Mouse (Mus musculus) c-Kit-positive CD71-positive TER-119-negative erythroid progenitor cells, embryonic 14.5 days (primary cell): ENCODE results near the gene Rab34.
A peak's percentile ranks its signal among the peaks of the same experiment; 100 is the strongest.

Source experiments
- DNase-seq: peaks from one replicate; pipeline ENCODE4 v3.0.0-alpha.2; 2013; ENCODE audit warnings: low read depth

Rab34 gene

DNA sequence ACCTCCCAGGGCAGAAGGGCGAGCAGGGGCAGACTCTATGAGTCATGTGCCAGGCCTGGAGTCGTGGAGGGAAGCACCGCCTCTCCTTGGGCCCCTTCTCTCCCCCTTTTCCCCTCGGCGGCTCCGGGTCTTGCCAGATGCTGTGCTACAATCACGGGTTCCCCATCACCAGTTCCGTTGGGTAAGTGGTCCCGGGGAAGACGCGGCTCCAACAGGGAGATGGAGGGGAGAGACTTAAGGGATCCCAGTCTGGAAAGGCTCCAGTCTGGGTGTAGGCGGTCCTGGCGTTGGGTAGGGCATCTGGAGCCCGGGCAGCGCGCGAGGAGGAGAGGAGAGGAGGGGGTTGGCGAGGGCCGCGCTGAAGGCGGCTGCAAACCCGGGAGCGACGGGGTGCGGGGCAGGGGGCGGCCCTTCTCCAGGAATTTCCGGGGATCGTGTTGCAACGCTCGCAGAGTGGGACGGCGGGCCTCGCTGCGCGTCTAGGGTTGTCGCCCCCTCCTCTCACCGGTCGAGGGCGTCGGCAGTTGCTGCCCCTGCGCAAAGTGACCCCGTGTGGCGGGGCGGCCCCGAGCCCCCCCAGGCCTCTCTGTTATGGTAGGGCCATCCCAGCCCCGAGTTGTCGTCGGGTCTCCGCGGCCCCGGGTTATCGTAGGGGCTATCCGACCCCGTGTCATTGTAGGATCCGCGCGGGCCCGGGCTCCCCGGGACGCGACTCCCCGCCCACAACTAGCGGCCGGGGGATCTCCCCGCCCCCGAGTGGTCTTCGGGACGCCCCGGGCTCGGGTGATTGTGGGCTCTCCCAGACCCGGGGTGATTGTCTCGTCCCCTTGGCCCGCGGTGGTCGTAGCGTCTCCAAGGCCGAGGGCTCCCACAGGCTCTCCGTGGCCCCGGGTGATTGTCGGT lies at the start of gene Rab34:
Gene Rab34 (plus strand): TSS at position 100 of the 903 bp plus-strand sequence.
- no peak for DNase-seq

DNA sequence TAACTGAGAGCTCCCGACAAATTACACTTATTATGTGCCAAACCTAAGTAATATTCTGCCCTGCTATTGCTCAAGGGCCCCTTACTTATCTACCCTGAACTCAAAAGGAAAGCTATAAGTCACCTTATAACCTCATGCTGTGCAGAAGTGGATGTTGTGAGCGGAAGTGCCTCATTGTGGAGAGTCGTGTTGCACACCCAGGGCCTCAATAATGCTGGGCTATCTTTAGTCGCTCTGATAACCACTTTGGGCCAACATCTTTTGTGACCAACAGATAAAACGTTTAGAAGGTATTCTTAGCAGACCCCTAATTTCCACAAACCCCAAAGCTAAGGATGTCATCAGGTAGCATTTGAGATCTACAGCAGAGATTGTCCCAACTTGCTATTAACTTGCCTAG lies 47.6 kb upstream of the Rab34 start:
- no peak for DNase-seq

DNA sequence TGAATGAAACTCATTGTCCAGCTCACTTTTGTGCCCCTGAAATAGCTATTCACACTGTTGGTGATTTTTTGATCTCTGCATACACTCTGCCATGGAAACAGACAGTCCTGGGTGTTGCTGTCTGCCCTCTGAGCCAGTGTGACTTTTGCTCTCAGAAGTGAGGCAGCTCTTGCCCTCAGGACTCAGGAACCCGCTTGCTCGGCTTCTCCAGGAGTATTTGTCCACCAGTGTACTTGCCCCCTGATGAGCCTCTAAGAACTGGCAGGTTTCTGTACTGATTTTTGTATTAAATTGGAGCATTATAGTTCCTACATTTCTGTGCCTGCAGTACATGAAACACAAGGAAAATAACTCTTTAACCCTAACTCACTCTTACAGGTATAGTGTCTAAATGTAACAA lies 44.7 kb upstream of the Rab34 start:
- no peak for DNase-seq

DNA sequence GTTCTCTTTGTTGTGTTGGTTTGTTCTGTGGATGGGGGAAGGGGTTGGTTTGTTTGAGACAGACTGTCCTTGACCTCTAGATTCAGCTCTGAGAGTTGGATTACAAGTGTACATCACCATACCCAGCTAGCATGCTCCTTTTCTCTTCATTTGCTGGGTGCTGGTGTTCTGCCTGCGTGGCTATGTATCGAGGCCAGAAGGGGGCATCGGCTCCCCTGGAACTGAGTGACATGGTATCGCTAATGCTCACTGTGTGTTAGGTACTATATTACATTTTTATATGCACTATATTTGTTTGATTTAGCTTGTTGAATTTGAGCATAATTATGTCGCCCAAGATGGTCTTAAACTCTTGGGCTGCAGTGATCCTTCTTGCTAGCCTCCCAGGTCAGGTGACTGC lies 42.1 kb upstream of the Rab34 start:
- DNase-seq = no peak

DNA sequence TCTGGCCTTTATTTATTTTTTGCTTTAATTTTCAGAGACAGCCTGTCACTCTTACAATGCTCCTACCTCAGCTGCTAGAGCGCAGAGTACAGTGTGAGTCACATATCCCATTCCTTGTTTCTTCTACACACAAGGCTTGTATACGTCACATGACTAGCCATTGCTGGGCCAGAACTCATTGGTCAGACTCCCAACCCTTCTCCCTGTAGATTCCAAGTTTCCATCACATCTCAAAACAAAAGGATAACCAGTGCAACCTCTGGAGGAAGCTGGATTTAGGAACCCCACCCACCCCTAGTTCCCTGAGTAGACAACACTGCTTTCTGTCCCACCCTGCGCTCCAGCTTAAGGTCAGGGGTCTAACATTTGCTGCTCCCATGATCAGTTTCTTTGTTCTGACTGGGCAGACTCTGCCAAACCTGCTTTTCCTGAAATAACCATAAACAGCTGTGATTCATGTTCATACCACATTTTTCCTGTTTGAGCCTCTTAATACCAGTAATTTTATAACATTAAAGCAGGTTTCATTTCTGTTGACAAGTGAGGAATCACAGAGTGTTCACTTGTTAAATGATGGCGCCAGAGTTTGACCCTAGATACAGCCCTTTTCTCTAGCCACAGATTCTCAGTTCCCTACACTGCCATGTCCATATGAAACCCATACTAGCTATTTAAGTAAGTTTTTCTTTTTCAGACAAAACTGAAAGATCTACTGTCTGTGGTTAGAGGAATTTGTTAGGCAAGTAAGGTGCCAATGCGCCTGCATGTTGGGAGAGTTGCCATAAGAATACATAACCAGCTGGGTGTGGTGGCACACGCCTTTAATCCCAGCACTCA lies 41.3 kb upstream of the Rab34 start:
- DNase-seq = no peak

DNA sequence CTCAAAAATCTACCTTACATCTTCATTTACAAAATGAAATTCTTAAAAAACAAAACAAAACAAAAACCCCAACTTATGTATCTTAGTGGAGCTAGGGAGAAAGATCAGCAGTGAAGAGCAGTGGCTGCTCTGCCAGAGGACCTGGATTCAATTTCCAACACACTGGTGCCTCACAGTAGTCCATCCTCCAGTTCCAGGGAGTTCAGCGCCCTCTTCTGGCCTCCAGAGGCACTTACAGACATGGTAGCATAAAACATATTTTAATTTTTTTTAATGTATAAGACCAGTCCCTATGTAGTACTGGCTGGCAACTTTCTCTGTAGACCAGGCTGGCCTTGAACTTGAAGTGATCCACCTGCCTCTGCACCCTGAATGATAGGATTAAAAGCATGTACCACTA lies 37.1 kb upstream of the Rab34 start:
- DNase-seq = peak; percentile 61

DNA sequence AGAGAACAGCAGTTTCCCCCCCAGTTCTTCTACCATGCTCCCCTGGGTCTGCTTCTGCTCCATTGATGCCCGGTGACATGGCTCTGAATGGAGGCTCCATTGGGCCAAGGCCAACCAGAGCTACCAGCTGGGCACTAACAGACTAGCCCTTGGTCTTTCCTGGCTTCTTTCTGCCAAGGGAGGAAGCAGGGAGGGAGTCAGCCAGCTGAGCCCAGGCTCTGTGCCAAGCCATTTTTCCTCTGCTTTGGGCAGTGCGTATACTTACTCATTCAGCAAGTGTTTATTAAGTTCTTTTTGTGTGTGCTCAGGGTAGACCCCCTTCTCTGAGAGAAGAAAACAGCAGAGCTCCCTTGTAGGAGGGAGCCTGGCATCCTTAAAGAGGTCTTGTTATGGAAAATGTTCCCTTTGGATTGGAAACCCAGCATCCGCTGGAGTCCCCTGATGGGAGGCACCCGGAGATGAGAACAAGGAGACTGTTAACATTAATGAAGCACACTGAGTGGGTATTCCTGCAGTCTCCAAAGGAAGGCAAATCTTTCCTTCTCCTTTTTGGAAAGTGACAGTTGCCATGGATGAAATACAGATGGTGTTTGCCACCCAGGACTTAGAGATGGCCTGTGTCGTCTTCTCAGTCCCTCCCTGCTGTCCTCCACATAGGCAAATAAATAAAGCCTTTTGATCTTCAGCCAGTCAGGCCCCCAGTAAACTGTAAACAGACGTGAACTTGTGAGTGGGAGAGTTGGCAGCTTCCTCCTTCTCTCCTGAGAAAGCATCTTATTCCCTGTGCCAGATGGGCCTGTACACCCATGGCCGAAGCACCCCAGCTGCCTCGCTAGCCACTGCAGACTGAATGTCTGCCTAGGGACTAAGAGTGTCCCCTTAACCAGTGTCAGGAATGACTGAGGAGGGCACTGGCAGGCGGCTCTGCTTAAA lies 35.7 kb upstream of the Rab34 start:
- DNase-seq = no peak

DNA sequence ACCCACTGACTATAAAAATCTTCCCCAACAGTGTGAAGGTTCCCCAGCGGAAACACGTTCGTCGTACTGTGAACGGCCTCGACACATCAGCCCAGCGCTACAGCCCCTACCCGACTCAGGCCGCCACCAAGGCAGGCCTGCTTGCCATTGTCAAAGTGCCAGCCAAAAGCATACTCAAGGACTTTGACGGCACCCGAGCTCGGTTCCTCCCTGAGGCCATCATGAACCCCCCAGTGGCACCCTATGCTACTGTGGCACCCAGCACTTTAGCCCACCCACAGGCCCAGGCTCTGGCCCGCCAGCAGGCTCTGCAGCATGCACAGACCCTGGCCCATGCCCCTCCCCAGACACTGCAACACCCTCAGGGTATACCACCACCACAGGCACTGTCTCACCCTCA lies 34.5 kb upstream of the Rab34 start:
- DNase-seq = no peak

DNA sequence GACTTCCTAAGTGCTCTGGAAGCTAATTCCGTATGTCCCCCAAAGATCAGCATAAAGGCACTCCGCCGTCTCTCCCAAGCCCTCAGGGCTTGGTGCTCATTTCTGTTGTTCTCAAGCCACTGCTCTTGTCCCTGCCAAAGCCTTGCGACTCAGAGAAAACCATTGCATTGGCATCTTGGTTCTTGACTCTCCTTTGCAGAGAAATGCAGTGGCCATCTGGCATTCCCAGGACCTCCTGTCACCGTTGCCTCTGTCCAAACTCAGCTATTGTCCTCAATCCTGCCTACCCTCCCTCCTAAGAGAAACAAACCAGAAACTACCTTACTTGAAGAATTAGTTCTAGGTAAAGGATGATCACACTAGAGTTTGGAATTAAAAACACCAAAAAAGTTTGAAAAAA lies 32.6 kb upstream of the Rab34 start:
- DNase-seq = no peak

DNA sequence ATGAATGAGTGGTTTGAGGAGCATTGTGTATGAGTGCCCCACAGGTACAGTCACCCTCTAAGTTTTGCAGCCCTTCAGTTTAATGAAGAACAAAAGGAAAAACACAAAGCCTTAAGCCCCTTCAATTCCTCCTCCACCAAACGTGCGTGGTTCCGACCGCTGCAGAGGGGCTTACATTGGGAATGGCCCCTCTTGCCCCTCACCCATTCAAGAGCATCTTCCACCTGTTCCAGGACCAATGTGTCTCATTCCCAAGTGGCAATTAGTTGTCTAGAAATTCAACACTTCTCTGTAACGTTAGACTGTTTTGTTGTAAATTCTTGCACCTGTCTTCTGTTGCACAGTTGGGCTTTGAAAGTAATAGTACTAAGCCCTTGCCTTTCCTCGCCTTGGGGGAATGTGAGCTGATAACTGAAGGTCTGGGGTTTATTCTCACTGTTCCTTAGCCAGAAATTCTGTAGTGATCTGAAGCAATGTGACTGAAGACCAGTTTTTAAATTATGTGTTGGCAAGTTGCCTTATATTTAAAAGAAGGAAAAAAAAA lies 32.0 kb upstream of the Rab34 start:
- DNase-seq = no peak

DNA sequence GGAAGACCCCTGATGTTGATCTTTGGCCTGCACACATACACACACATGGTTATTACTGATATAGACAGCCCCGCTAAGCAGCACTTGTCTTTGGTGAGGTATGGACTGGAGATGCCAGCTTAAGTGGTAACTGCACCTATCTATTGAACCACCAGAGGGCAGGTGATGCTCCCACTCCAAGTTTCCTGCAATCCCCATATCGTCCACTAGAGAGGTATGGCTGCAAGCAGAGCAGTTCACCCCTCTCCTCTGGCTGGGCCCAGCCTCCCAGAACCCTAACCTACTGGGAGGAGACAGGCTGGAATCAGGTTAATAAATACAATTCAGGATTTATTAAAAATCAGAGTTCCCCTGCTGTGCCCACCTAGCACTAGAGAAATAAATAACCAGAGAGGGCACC lies 29.1 kb upstream of the Rab34 start:
- peak; percentile 86 for DNase-seq

DNA sequence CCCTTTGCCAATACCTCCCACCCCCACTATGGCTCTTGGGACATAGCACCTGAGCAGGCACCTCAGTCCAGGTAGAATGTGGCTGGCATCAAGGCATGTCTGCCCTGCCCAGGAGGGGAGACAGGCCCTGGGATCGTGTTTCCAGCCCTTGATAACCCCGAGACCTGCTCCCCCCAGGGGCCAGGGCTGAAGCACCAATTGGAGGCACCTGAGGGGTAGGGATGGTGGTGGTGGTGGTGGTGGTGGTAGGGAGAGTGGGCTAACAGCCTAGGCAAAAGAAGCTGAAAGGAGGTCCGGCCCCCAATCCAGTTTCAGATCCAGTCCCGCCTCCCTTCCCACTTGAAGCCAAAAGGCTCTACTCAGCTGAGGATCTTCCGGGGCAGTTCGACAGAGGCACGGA lies 28.7 kb upstream of the Rab34 start:
- no peak for DNase-seq

DNA sequence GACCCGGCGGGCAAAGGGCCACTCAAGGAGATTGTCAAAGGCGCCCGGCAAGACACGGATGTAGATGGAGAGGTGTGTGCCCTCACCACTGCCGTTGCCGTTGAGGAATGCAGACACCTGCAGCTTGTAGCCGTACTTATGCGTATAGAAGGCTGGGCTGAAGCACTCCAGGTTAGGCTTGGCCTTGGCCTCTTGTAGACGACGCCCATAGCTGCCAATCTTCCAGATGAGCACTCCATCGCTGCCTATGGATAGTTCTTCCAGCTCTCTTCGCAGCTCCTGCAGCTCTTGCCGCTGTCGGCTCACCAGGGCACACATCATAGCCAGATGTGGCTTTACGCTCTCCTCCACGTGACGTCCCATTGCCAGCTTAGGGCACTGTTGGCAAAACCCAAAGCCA lies 28.1 kb upstream of the Rab34 start:
- DNase-seq = no peak

DNA sequence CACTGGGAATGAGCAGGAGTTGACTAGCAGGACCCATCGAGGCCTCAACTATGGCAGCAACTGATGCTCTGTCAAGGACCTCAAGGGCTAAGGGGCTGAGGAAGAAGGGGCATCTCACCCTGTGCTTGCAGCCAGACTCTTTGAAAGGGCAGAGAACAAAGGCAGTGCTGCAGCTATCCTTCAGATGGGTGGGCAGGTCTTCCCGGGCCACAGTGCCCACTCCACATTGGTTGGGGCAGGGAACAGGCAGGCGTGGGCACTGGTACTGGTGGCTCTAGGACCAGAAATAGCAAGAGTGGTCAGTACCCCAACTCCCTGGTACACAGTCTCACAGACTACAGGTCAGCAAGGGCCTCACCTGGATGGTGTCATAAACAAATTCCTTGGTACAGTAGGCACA lies 27.6 kb upstream of the Rab34 start:
- DNase-seq = no peak

DNA sequence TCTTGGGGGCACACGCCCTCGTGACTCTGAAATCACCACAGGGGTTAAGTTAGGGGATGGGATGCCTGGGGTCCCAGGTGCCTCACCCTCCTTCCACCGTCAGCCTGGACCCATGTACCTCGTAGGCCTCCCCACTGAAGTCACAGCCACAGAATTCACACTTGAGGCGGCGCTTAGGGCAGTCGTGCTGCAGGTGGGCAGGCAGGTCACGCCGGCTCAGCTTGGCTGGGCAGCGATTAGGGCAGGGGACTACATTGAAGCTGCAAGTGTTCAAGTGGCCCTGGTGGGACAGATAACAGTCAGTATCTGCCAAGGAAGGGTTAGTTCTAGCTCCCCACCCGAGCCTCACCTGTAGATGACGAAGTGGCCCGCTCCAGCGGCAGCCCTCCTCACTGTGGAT lies 27.1 kb upstream of the Rab34 start:
- DNase-seq = no peak

DNA sequence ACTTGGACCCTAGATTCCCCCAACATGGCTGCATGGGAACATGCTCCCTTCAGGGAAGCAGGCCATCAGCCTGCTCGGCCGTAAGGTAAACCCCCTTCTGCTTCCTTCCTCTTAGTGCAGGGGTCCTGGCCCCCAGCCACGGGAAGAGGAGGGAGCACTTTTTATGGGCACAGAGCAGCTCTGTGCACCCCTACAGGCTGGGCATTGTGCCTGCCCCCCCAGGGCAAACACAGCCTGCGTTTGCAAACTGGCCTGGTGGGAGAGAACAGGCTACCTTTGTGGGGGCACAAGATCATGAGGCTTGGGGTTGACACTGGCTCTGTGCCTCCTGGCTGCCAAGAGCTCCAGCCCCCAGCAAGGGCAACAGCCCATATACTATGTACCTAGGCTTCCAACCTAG lies 26.3 kb upstream of the Rab34 start:
- DNase-seq = no peak

DNA sequence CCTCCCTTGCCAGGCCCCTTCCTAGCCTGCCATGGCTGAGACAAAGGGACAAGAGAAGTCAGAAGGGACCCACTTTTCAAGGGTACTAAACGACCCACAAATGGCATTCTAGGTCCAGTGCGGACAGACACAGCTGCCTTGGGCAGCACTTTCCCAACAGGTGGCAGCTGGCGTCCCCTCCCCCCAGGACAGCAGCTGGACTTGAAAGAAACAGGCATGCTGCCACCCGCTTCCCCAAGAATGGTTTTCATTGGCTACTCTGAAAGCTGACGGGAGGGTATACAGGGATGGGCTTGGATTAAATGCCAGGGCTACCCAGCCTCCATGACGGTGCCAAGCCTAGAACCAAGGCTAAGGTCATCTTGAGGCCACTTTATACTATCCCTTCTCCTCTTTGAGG lies 25.7 kb upstream of the Rab34 start:
- DNase-seq = no peak

DNA sequence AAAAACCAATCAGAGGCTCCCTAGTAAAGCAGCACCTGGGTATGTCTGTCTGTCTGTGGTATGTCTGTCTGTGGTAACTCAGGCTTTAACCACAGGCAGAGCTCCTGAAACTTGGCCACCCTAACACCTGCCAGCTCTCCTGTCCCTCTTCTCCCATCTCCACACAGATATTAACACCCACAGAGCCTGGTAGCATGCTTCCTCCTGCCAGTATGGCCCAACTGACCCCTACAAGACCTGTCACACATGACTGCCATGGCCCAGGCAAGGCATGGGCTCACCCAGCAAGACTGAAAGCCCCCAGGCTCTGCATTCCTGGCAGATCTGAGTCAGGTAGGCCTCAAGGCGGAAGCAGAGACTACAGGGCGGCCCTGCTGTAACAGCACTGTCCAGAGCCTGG lies 25.2 kb upstream of the Rab34 start:
- DNase-seq = no peak

DNA sequence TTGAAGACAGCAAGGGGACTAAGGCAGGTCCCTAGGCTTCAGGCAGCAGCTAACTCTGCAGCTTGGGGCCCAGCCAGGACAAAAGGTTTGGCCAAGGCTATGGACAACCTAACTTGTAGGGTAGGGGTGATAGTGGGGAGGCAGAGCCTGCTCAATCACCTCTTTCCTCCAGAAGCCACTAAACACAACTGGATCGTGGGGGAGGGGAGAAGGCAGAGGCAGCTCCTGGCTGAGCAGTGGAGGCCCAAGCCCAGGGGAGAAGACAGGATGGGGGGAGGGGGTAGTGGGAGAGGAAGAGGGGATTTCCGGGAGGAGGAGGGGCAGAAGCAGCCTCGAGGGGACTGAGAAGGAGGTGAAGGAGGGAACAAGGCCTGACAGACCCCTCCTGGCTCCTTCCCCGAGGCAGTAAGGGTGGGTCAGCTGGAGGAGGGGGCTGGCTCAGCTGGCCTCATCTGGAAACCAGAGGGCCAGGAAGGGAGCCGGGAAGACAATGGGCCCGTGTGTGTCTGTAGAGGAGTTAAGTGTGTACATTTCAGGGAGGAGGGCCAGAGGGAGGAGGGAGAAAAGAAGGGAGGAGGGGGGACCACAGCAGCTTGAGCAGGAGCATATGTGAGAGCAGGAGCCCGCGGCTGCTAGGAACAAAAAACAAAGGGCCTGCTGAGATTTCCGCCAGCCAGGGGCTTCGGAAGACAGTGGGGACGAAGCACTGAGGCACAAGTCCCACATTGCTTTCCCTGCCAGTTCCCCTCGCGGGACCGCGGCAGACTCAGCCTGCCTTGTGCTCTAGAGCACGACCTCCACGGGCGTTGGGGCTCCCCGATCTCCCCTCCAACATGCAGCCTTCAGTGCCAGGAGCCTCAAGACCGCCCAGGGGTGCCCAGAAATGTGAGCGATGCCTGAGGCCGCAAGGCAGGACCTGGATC lies 24.3 kb upstream of the Rab34 start:
- DNase-seq = no peak

DNA sequence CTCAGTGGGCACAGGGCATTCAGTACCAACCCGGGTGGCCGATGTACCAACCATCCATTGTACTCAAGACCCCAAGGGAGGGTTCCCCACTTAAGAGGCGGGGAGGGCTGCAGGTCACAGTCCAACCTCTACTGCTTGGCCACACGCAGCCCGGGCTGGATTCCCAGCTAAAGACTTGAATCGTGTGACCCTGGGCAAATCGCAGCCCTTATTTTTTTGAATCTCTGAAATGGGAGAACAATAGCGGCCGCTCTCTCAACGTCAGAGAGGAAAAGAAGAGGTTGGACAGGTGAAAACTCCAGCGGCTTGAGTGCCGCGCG lies 23.7 kb upstream of the Rab34 start:
- no peak for DNase-seq
